Mouse (Mus musculus) heart, embryonic 12.5 days (tissue): Measurements from ENCODE around the gene Parva. TPM values are rescaled to one million over a fixed set of nuclear protein-coding genes. Genes with fewer than 3 reads are reported as not detected.

Experiments used
- ATAC-seq: fragments of 200-750 bp; cut with Nextera tagmentation; 2 replicates; pipeline ENCODE4 v1.8.0; 2017; ENCODE audit warnings: moderate TSS enrichment, moderate library complexity; ENCODE audit not compliant: insufficient number of reproducible peaks, low FRiP score
- H3K27ac ChIP-seq: fragments of 300-500 bp; sonication (generic); 2 replicates; pipeline ENCODE4 v1.5.1; 2016; ENCODE audit warnings: mild to moderate bottlenecking, moderate library complexity; ENCODE audit not compliant: poor library complexity, severe bottlenecking
- H3K27me3 ChIP-seq: fragments of 300-500 bp; sonication (generic); replicated peaks from 2 replicates; pipeline ENCODE4 v1.6.1; 2016; ENCODE audit warnings: mild to moderate bottlenecking, moderate library complexity
- H3K36me3 ChIP-seq: fragments of 300-500 bp; sonication (generic); 2 replicates; pipeline ENCODE4 v1.6.1; 2016; ENCODE audit warnings: mild to moderate bottlenecking, moderate library complexity
- H3K4me1 ChIP-seq: fragments of 300-500 bp; sonication (generic); replicated peaks from 2 replicates; pipeline ENCODE4 v1.6.1; 2016; ENCODE audit warnings: mild to moderate bottlenecking
- H3K4me2 ChIP-seq: fragments of 300-500 bp; sonication (generic); 2 replicates; pipeline ENCODE4 v1.6.1; 2016; ENCODE audit warnings: mild to moderate bottlenecking, moderate library complexity
- H3K4me3 ChIP-seq: fragments of 300-500 bp; sonication (generic); 2 replicates; pipeline ENCODE4 v1.5.1; 2016; ENCODE audit warnings: mild to moderate bottlenecking
- H3K9ac ChIP-seq: fragments of 300-500 bp; sonication (generic); 2 replicates; pipeline ENCODE4 v1.6.1; 2016; ENCODE audit warnings: mild to moderate bottlenecking, moderate library complexity
- H3K9me3 ChIP-seq: fragments of 300-500 bp; sonication (generic); replicated peaks from 2 replicates; pipeline ENCODE4 v1.6.1; 2016; ENCODE audit warnings: mild to moderate bottlenecking, moderate library complexity
- WGBS: fragments of 180-500 bp; shearing (Covaris S2); methylation state at CpG from one replicate; pipeline ENCODE4 v1.1.7; 2016; 5-methylcytosine and 5-hydroxymethylcytosine counted together
- polyA plus RNA-seq: library from polyadenylated mRNA; unstranded; fragments of >200 nt; fragmentation: Nextera tagmentation; extraction: Ambion mirVana; gene quantifications from 2 replicates; pipeline ENCODE4 v1.2.1, GENCODE M21; 2016

Parva gene
- 101 and 103 TPM in 2 replicates for polyA plus RNA-seq

GRCm38 (mm10) chr7:112427357-112428157 is at the start of gene Parva:
Parva (plus strand) TSS chr7:112427505.
- 1% methylated on average over 49 of the region's 49 CpGs for WGBS
- H3K4me3 ChIP-seq: peak within 1 kb of the TSS; percentile 77
- H3K27ac ChIP-seq: peak within 1 kb of the TSS; percentile 99
- 0 out of 2 replicates have a peak, but pooled peaks cover 4% of the 10 kb centered on the region for H3K9me3 ChIP-seq
- peak within 1 kb of the TSS; percentile 74 for H3K4me2 ChIP-seq
- peak; percentile 88 for ATAC-seq
- H3K4me1 ChIP-seq: peaks cover 24% of the 10 kb centered on the region
- peaks cover 3% of the 10 kb centered on the region; the same call in 1 of the 2 replicates for H3K36me3 ChIP-seq
- H3K27me3 ChIP-seq: no peaks in the 10 kb centered on the region
- peak within 1 kb of the TSS; percentile 96 for H3K9ac ChIP-seq

- Histone ChIP-seq H3K4me2 (no peak overlapping the region), H3K36me3 (peaks cover 34% of the 10 kb centered on the region), H3K27me3 (no peaks in the 10 kb centered on the region), H3K4me3 (no peak overlapping the region), H3K4me1 (peaks cover 23% of the 10 kb centered on the region), H3K27ac (peak overlapping the region; percentile 20; the same call in 1 of the 2 replicates), H3K9me3 (no peaks in the 10 kb centered on the region), H3K9ac (no peak overlapping the region)
- no peak for ATAC-seq
- 75% methylated on average over 5 of the region's 5 CpGs for WGBS
Measured at GRCm38 (mm10) chr7:112378056-112378455, 49.2 kb upstream of the Parva start.

DNA sequence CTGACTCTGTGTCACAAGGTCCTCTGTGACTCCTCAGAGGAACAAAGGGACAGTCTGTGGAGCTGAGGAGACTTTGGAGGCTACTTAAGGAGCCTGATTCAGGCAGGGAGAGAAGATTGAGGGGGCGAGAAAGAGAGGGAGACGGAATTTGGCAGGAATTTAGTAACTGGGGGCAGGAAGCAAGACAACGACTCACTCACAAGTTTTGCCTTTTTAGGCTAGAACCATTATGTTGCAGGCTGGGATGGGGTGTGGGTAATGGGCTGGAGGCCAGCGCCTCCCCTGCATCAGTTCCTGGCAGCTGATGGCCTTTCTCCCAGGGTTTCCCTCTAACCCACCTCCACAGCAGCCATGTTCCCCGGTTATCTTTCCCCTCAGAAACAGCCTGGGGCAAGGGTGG is 48.8 kb upstream of the Parva start:
- H3K27ac ChIP-seq: peak overlapping the region; percentile 20; the same call in 1 of the 2 replicates

GRCm38 (mm10) chr7:112386521-112386920 is 40.8 kb upstream of the Parva start:
- no peak for ATAC-seq
- WGBS: 60% methylated on average over 5 of the region's 5 CpGs
- H3K4me1 ChIP-seq: peaks cover 35% of the 10 kb centered on the region
- H3K4me2 ChIP-seq: no peak overlapping the region
- no peak overlapping the region for H3K9ac ChIP-seq
- peaks cover 12% of the 10 kb centered on the region for H3K36me3 ChIP-seq
- H3K9me3 ChIP-seq: no peaks in the 10 kb centered on the region
- no peak overlapping the region for H3K4me3 ChIP-seq
- H3K27ac ChIP-seq: no peak overlapping the region
- no peaks in the 10 kb centered on the region for H3K27me3 ChIP-seq

More for the DNA sequence above, 48.8 kb upstream of the Parva start:
- H3K9ac ChIP-seq: no peak overlapping the region
- H3K9me3 ChIP-seq: no peaks in the 10 kb centered on the region
- no peaks in the 10 kb centered on the region for H3K27me3 ChIP-seq
- H3K4me3 ChIP-seq: no peak overlapping the region
- H3K36me3 ChIP-seq: peaks cover 34% of the 10 kb centered on the region
- peaks cover 23% of the 10 kb centered on the region for H3K4me1 ChIP-seq
- H3K4me2 ChIP-seq: no peak overlapping the region
- ATAC-seq: no peak
- 69% methylated on average over 5 of the region's 5 CpGs for WGBS

DNA sequence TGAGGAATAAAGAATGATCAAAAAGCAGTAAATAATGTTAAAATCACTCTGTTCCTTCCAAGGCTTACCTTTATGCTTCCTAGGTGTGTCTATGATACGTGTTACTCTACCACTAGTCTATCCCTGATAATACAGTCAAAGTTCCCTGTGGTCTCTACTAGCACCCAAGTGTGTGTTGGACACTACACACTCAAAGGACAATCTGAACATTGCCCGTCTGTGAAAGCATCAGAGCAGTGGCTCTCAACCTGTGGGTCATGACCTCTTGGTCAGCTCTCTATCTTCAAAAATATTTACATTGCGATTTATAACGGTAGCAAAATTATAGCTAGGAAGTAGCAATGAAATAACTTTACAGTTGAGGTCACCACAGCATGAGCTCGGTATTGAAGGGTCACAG is 39.4 kb upstream of the Parva start:
- H3K9me3 ChIP-seq: no peaks in the 10 kb centered on the region
- peaks cover 3% of the 10 kb centered on the region; the same call in 1 of the 2 replicates for H3K36me3 ChIP-seq
- peaks cover 38% of the 10 kb centered on the region for H3K4me1 ChIP-seq
- 76% methylated on average over 5 of the region's 5 CpGs for WGBS
- H3K27me3 ChIP-seq: no peaks in the 10 kb centered on the region
- no peak overlapping the region for H3K27ac ChIP-seq
- H3K4me3 ChIP-seq: no peak overlapping the region
- H3K9ac ChIP-seq: no peak overlapping the region
- no peak for ATAC-seq
- H3K4me2 ChIP-seq: no peak overlapping the region

DNA sequence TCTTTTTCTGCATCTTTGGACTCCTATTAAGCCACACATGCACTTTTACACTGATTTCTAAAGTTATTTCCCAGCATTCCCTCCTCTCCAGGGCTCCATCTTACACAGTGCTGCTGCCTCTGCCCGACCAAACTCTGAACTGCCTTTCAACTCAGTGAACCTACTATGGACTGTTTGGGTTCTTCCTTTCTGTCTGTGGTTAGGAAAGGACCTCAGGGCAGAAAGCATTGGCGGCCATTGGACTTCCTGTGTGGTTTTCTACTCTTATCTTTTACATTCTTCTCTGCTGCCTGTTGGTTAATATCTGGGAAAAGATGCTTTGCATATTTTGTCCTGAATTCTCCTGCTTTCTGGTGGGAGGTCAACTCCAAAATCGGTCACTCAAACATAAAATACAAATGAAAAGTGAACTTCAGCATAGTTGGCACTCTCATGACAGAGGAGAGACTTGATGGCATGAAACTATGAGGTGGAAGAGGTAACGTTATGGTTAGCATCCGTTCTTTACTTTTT is 38.9 kb upstream of the Parva start:
- Histone ChIP-seq H3K4me2 (no peak overlapping the region), H3K9me3 (no peaks in the 10 kb centered on the region), H3K4me3 (no peak overlapping the region), H3K36me3 (peaks cover 7% of the 10 kb centered on the region; the same call in 1 of the 2 replicates), H3K4me1 (peaks cover 38% of the 10 kb centered on the region), H3K9ac (no peak overlapping the region), H3K27me3 (no peaks in the 10 kb centered on the region), H3K27ac (no peak overlapping the region)
- no peak for ATAC-seq
- 58% methylated on average over 5 of the region's 5 CpGs for WGBS

DNA sequence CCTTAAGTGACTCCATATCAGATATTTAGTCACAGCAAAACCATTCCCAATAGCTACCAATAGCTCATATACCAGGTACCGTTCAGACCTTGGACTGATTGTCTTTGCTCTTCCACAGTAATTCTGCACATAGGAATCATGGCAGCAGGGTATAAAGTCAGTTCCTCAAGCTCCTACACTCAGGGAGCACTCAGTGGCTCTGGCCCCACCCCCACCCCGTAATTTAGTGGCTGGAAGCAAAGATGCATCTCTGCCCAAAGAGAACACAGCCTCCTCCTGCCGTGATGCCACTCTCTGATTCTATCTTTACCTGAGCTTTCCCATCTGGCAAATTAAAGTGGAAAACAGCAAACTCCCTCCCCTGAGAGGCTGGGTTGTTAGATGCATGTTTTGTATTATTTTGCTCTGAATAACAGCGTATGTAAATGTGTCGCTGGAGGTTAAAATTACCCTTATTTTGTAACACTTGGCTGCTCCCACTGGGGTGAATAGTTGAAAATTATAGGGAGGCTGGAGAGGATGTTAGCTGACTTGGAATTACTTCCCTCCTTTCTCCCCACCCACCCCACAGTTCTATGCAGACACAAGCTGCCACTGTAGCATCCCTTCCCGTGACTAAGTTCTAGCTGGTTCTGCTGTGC is 37.6 kb upstream of the Parva start:
- Histone ChIP-seq H3K4me3 (no peak overlapping the region), H3K27ac (peak overlapping the region; percentile 43; the same call in 1 of the 2 replicates), H3K36me3 (peaks cover 7% of the 10 kb centered on the region; the same call in 1 of the 2 replicates), H3K4me1 (peaks cover 38% of the 10 kb centered on the region), H3K9ac (no peak overlapping the region), H3K9me3 (no peaks in the 10 kb centered on the region), H3K4me2 (no peak overlapping the region), H3K27me3 (no peaks in the 10 kb centered on the region)
- ATAC-seq: no peak
- 58% methylated on average over 6 of the region's 6 CpGs for WGBS

DNA sequence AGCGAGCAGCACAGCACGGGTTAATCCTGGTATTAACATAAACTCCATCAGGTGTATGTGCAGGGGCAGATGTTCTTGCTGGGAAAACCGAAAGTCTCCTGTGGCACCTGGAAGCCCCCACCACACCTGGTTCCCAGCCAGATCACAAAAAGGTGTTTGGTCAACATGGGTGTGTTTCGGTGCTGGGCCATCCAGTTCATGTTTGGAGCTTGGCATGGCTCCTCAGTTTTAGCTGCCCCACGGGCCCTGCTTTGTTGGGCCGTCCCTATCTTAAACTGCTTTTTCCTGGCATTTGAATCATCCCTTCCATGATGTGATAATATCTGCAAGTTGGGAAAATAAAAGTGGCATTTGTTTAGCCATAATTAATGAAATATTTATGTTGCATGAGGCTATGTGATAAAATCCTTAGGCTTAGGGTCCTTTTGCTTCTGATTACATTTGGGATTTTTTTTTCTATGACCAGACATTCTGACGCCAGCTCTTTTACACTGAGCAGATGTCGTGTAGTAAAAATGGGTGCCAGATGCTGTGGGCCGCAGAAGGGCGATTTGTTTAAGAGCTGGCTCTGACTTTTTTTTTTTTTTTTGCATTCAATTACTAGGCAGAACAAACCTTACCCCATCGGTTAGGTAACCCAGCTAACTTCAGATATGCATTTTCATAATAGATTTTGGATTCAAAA is 36.9 kb upstream of the Parva start:
- no peaks in the 10 kb centered on the region for H3K27me3 ChIP-seq
- H3K9me3 ChIP-seq: no peaks in the 10 kb centered on the region
- H3K4me2 ChIP-seq: no peak overlapping the region
- peaks cover 4% of the 10 kb centered on the region; the same call in 1 of the 2 replicates for H3K36me3 ChIP-seq
- peaks cover 38% of the 10 kb centered on the region for H3K4me1 ChIP-seq
- WGBS: 43% methylated on average over 11 of the region's 11 CpGs
- no peak overlapping the region for H3K4me3 ChIP-seq
- H3K27ac ChIP-seq: peak overlapping the region; percentile 43; the same call in 1 of the 2 replicates
- no peak for ATAC-seq
- H3K9ac ChIP-seq: no peak overlapping the region

DNA sequence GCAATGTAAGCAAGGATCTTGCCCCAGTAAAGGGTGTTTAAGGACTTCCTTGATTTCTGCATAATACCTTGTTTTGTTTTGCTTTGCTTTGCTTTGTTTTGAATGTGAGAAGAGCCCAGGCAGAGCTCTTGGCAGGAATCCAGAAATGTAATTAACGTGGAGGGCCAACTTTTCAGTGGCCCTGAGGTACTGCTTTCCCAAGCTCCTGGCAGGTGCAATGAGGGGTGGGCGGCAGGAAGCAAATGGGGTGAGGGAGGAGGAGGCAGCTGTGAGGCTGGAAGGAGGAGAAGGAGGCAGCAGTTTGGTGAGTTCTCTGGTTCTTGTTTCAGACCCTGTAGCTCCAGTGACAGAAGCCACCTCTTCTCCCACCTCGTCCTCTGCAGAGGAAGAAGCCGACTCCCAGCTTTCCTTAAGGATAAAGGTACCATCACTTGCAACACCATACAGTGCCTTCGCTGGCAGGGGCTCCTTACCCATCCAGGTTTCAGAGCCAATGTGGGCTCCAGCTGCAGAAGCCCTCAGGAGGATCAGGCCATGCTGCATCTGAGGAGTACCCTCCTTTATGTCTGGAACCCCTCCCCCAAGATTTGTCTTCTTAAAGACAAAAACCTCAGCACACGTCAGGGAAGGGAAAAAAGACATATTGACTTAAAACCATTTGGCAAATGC is 36.2 kb upstream of the Parva start:
- peak overlapping the region; percentile 21; the same call in 1 of the 2 replicates for H3K4me2 ChIP-seq

DNA sequence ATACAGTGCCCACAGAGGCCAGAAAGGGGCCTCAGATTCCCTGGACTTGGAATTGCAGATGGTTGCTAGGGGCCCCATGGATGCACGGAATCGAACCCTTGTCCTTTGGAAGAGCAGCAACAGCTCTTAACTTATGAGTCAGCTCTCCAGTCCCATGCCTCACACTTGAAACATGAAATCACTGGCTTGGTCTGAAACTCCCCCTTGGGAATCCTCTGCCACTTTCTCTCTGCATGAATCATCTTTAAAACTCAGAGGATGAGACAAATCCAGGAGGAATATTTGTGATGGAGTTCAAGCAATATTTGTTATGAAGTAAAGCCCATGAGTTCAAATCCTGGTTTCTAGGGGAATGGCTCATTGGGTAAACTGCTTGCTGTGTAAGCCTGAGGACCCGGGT is 29.5 kb upstream of the Parva start:
- peaks cover 7% of the 10 kb centered on the region; the same call in 1 of the 2 replicates for H3K36me3 ChIP-seq
- WGBS: 86% methylated on average over 3 of the region's 3 CpGs
- H3K4me2 ChIP-seq: no peak overlapping the region
- no peaks in the 10 kb centered on the region for H3K9me3 ChIP-seq
- peaks cover 3% of the 10 kb centered on the region; the same call in 1 of the 2 replicates for H3K4me1 ChIP-seq
- no peak overlapping the region for H3K27ac ChIP-seq
- ATAC-seq: no peak
- H3K4me3 ChIP-seq: no peak overlapping the region
- H3K9ac ChIP-seq: no peak overlapping the region
- no peaks in the 10 kb centered on the region for H3K27me3 ChIP-seq

More for the DNA sequence above, 36.2 kb upstream of the Parva start:
- ATAC-seq: no peak
- Histone ChIP-seq H3K9me3 (no peaks in the 10 kb centered on the region), H3K36me3 (peaks cover 4% of the 10 kb centered on the region; the same call in 1 of the 2 replicates), H3K27me3 (no peaks in the 10 kb centered on the region), H3K4me3 (no peak overlapping the region), H3K4me1 (peaks cover 38% of the 10 kb centered on the region), H3K27ac (peak overlapping the region; percentile 28; the same call in 1 of the 2 replicates), H3K9ac (no peak overlapping the region)
- WGBS: 44% methylated on average over 6 of the region's 6 CpGs
